Comparison of ENCODE assay signal across 7 mouse cellular contexts in the genomic region with DNA sequence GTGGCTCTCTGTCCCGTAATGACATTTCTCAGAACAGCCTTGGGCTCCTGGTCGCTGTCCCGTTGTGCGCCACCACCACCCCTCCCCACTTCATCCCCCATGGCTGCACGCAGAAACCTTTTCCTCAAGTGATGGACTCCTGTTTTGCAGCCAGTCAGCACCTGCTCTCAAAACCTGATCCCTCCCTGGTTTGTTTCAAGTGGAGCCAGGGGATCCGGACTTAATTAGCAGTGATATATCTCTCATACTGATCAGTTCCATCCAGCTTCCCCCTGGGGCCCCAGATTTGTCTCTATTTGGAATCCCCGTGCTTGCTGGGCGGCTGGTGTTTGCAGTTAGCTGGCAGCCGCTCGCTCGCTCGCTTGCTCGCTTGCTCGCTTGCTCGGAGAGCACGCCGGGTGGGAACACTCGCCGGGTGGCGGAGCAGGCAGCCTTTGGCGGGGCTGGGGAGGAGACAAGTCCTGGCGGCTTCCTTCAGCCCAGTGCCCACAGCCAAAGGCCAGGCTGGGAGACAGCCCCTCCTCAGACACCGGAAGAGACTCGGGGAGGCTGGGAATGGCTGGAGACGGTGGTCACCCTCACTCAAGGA.
DNase-seq lines count a peak whose midpoint lies in the region; ATAC-seq and TF ChIP-seq lines count a peak whose summit lies in the region.

No protein-coding gene starts in this region.

- TF ChIP-seq POLR2A in embryonic fibroblast, embryonic 13.5 days (IDR thresholded peaks at IDR 0.05; ENCODE audit: low read depth, low read length): no peak

- peaks cover 3% of the 10 kb centered on the region; the same call in 1 of the 2 replicates for H3K27me3 ChIP-seq in hindbrain, embryonic 10.5 days (ENCODE audit: insufficient read depth, poor library complexity, severe bottlenecking)
- H3K27me3 ChIP-seq in stomach, embryonic 14.5 days (ENCODE audit: control insufficient read depth, insufficient read depth, low read length): no peaks in the 10 kb centered on the region

- H3K9me3 ChIP-seq in hindbrain, embryonic 10.5 days: no peaks in the 10 kb centered on the region
- H3K9me3 ChIP-seq in stomach, embryonic 14.5 days (ENCODE audit: control insufficient read depth, low read depth, low read length): no peaks in the 10 kb centered on the region

- WGBS in hindbrain, embryonic 10.5 days: under 1% methylated on average over 25 of the region's 25 CpGs
- under 1% methylated on average over 25 of the region's 25 CpGs for WGBS in stomach, embryonic 14.5 days

- peaks cover 15% of the 10 kb centered on the region for H3K4me1 ChIP-seq in embryonic fibroblast, embryonic 13.5 days (ENCODE audit: control insufficient read depth, insufficient read depth, low read length)
- H3K4me1 ChIP-seq in hindbrain, embryonic 10.5 days (replicated peaks): peaks cover 27% of the 10 kb centered on the region
- peaks cover 8% of the 10 kb centered on the region; the same call in 1 of the 2 replicates for H3K4me1 ChIP-seq in stomach, embryonic 14.5 days (ENCODE audit: control insufficient read depth, insufficient read depth, low read length)

- H3K36me3 ChIP-seq in hindbrain, embryonic 10.5 days: no peaks in the 10 kb centered on the region
- H3K36me3 ChIP-seq in stomach, embryonic 14.5 days (ENCODE audit: control insufficient read depth, insufficient read depth, low read length): no peaks in the 10 kb centered on the region

- H3K9ac ChIP-seq in stomach, embryonic 14.5 days (replicated peaks; ENCODE audit: low read depth, low read length): 0 out of 2 replicates have a peak overlapping the region, but pooled peaks have one; percentile 4

- TF ChIP-seq CTCF in embryonic fibroblast, embryonic 13.5 days (IDR thresholded peaks at IDR 0.05; ENCODE audit: borderline replicate concordance, insufficient read depth, low read length): no peak

- peak overlapping the region; percentile 14; the same call in 1 of the 2 replicates for H3K27ac ChIP-seq in embryonic fibroblast, embryonic 13.5 days (ENCODE audit: insufficient read depth, low read length)
- H3K27ac ChIP-seq in hindbrain, embryonic 10.5 days: peak overlapping the region; percentile 92
- peak overlapping the region; percentile 2; the same call in 1 of the 2 replicates for H3K27ac ChIP-seq in stomach, embryonic 14.5 days (ENCODE audit: low read length)

- 0 out of 2 replicates have a peak, but pooled peaks have one; percentile 29 for ATAC-seq in megakaryocyte progenitor cell, adult 5-6 weeks (replicated peaks; ENCODE audit: poor library complexity)
- peak; percentile 56; the same call in 1 of the 2 replicates for ATAC-seq in stomach, embryonic 14.5 days (ENCODE audit: insufficient number of reproducible peaks, insufficient read depth, low FRiP score, low read depth)

- no peak overlapping the region for H3K4me3 ChIP-seq in embryonic fibroblast, embryonic 13.5 days (ENCODE audit: insufficient read depth, low read length)
- H3K4me3 ChIP-seq in hindbrain, embryonic 10.5 days: peak overlapping the region; percentile 54
- peak overlapping the region; percentile 21 for H3K4me3 ChIP-seq in stomach, embryonic 14.5 days (ENCODE audit: low read depth, low read length)

- H3K4me2 ChIP-seq in stomach, embryonic 14.5 days (replicated peaks; ENCODE audit: low read depth, low read length): peak overlapping the region; percentile 45

- peak; percentile 89 for DNase-seq in MN1 (ENCODE audit: low spot score)
- peak; percentile 60 for DNase-seq in brain, adult 2 months (ENCODE audit: low read depth, low spot score)
- DNase-seq in hindbrain, embryonic 10.5 days (ENCODE audit: low spot score): peak; percentile 74
- DNase-seq in layer of hippocampus, postnatal 36 days: peak; percentile 39 to 56

Comparison
In these comparisons a context has a peak if more than half of its experiments do, and no peak if none do; other contexts are left out.
1. H3K27ac ChIP-seq: peak in every context shown above with its lines; median percentile 92 in hindbrain, embryonic 10.5 days; 14 in embryonic fibroblast, embryonic 13.5 days; 2 in stomach, embryonic 14.5 days.